Mouse (Mus musculus) macrophage (primary cell): Measurements from ENCODE around the gene E030018B13Rik. TPM values are rescaled to one million over a fixed set of nuclear protein-coding genes. Genes with fewer than 3 reads are reported as not detected.

Experiments used
- H3K27ac ChIP-seq: fragments of 350-480 bp; formaldehyde crosslinking; 2 replicates; pipeline ENCODE4 v1.9.0; 2021
- H3K36me3 ChIP-seq: fragments of 350-480 bp; formaldehyde crosslinking; 2 replicates; pipeline ENCODE4 v1.9.0; 2021; ENCODE audit errors: inconsistent target
- H3K4me3 ChIP-seq: fragments of 350-480 bp; formaldehyde crosslinking; 2 replicates; pipeline ENCODE4 v1.9.0; 2021; ENCODE audit errors: inconsistent target
- H3K79me2 ChIP-seq: fragments of 350-480 bp; formaldehyde crosslinking; 2 replicates; pipeline ENCODE4 v1.9.0; 2021; ENCODE audit errors: inconsistent target
- WGBS: methylation state at CpG from one replicate; pipeline ENCODE4 v1.1.7; 2026; ENCODE audit warnings: inconsistent platforms; ENCODE audit not compliant: missing documents; 5-methylcytosine and 5-hydroxymethylcytosine counted together
- polyA plus RNA-seq: library from polyadenylated mRNA; stranded (reverse); fragments of 250-400 nt; gene quantifications from 3 replicates; pipeline ENCODE4 v1.2.4, GENCODE M21; 2018; ENCODE audit warnings: inconsistent platforms

The E030018B13Rik gene
- polyA plus RNA-seq, 1 experiment from 2014 or later, result not detected

DNA sequence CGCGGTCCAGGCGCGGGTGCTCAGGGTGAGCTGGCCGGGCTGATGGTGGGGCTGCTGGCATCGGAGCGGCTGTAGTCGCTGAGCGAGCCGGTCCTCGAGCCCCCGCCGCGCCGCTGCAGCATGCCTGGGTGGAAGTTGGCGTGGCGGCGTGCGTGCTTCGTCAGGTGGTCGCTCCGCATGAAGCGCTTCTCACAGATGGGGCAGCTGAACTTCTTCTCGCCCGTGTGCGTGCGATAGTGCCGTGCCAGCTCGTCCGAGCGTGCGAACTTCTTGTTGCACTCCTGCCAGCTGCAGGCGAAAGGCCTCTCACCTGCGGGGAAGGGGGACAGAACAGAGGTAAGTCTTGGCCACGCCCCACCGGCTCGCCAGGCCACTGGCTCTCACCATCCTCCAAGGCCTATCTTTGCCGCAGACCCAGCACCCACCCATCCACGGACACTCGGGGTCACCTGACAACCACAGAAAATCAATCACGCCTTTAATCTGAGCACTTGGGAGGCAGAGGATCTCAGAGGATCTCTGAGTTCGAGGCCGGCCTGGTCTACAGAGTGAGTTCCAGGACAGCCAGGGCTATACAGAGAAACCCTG lies 25.1 kb upstream of the E030018B13Rik start:
- Histone ChIP-seq H3K36me3 (peaks cover 26% of the 10 kb centered on the region), H3K27ac (no peak overlapping the region), H3K79me2 (peaks cover 60% of the 10 kb centered on the region), H3K4me3 (no peak overlapping the region)
- 97% methylated on average over 21 of the region's 43 CpGs for WGBS

DNA sequence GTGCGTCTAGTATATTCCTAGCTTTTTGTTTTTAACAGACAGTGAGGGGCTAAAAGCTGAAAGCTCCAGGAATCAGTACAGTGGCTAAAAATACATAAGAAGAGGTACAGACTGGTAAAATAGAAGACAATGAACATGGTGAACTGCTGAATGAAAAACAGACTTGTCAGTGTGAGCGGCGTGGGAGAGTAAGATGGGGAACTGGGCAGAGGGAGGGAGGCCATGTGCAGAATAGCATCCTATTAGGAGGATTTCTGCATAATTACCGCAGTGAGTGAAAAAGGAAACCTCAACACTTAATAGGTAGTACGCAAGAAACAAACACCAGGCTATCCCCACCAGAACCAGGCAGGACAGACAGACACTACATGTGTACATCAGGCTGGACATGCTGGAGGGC lies 23.5 kb upstream of the E030018B13Rik start:
- Histone ChIP-seq H3K4me3 (no peak overlapping the region), H3K27ac (no peak overlapping the region), H3K36me3 (peaks cover 20% of the 10 kb centered on the region), H3K79me2 (peaks cover 77% of the 10 kb centered on the region)
- WGBS, result 89% methylated on average over 5 of the region's 5 CpGs

GRCm38 (mm10) chr7:63893729-63894128 lies 22.9 kb upstream of the E030018B13Rik start:
- Histone ChIP-seq H3K36me3 (peaks cover 19% of the 10 kb centered on the region), H3K4me3 (no peak overlapping the region), H3K79me2 (peaks cover 82% of the 10 kb centered on the region), H3K27ac (no peak overlapping the region)
- WGBS, result 95% methylated on average over 4 of the region's 4 CpGs

DNA sequence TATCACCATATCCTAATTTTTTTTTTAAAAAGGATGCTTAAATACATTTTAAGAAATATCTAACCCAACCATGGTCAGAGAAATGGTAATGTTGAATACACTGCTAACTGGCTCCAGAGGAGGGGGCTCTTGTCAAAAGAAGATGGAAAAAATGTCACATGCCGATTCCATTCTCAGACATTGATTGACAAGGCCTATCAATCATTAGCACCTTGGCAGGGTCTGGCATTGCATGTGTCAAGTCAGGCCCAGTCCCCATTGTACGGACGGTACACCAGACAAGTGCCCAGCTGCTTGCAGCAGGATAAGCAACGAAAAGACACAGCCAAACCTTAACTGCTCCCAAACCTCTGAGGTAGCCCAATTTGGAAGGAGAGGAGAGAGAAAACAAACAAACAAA lies 22.0 kb upstream of the E030018B13Rik start:
- Histone ChIP-seq H3K27ac (no peak overlapping the region), H3K36me3 (peaks cover 12% of the 10 kb centered on the region), H3K79me2 (peaks cover 91% of the 10 kb centered on the region), H3K4me3 (no peak overlapping the region)
- WGBS, result 87% methylated on average over 4 of the region's 4 CpGs

DNA sequence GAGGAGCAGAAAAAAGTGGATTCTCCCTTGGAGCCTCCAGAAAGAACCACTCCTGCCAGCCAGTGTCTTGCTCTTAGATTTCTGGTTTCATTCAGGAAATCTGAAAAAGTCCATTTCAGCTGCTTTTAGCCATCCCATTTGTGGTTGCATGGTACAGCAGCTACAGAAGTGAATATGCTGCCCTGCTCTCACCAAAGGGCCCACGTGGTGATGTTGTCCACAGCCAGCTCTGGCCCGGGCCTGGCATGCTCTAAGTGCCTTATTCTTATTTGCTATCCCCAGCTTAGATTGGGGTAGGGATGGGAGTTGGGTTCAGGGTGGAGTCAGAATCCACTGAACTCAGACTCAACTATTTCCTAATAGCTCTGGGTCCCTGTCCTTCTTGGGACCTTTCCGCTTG lies 21.4 kb upstream of the E030018B13Rik start:
- WGBS, result 44% methylated on average over 3 of the region's 3 CpGs
- Histone ChIP-seq H3K27ac (no peak overlapping the region), H3K4me3 (no peak overlapping the region), H3K79me2 (peaks cover 94% of the 10 kb centered on the region), H3K36me3 (peaks cover 6% of the 10 kb centered on the region)

- Histone ChIP-seq H3K4me3 (peak overlapping the region; percentile 8; the same call in 1 of the 2 replicates), H3K36me3 (no peaks in the 10 kb centered on the region), H3K27ac (peak overlapping the region; percentile 45; the same call in 1 of the 2 replicates), H3K79me2 (peaks cover 97% of the 10 kb centered on the region)
- 17% methylated on average over 16 of the region's 17 CpGs for WGBS
Measured at GRCm38 (mm10) chr7:63896276-63896967, 20.2 kb upstream of the E030018B13Rik start.

GRCm38 (mm10) chr7:63896968-63897468 lies 19.6 kb upstream of the E030018B13Rik start:
- H3K4me3 ChIP-seq, result peak overlapping the region; percentile 8; the same call in 1 of the 2 replicates
- H3K27ac ChIP-seq, result peak overlapping the region; percentile 45
- H3K36me3 ChIP-seq, result no peaks in the 10 kb centered on the region
- H3K79me2 ChIP-seq, result peaks cover 99% of the 10 kb centered on the region
- 3% methylated on average over 20 of the region's 22 CpGs for WGBS

GRCm38 (mm10) chr7:63897655-63898054 lies 19.0 kb upstream of the E030018B13Rik start:
- H3K36me3 ChIP-seq, result no peaks in the 10 kb centered on the region
- H3K27ac ChIP-seq, result 0 out of 2 replicates have a peak overlapping the region, but pooled peaks have one; percentile 45
- no peak overlapping the region for H3K4me3 ChIP-seq
- peaks cover 99% of the 10 kb centered on the region for H3K79me2 ChIP-seq
- 47% methylated on average over 3 of the region's 3 CpGs for WGBS

- Histone ChIP-seq H3K36me3 (no peaks in the 10 kb centered on the region), H3K79me2 (peaks cover 99% of the 10 kb centered on the region), H3K27ac (no peak overlapping the region), H3K4me3 (no peak overlapping the region)
- 79% methylated on average over 6 of the region's 6 CpGs for WGBS
Measured at GRCm38 (mm10) chr7:63898201-63898600, 18.5 kb upstream of the E030018B13Rik start.

GRCm38 (mm10) chr7:63899925-63900324 lies 16.7 kb upstream of the E030018B13Rik start:
- Histone ChIP-seq H3K4me3 (no peak overlapping the region), H3K27ac (no peak overlapping the region), H3K79me2 (peaks cover 100% of the 10 kb centered on the region), H3K36me3 (no peaks in the 10 kb centered on the region)
- 97% methylated on average over 8 of the region's 8 CpGs for WGBS

GRCm38 (mm10) chr7:63900411-63900810 lies 16.2 kb upstream of the E030018B13Rik start:
- Histone ChIP-seq H3K36me3 (no peaks in the 10 kb centered on the region), H3K27ac (no peak overlapping the region), H3K4me3 (no peak overlapping the region), H3K79me2 (peaks cover 100% of the 10 kb centered on the region)
- WGBS, result 100% methylated on average over 2 of the region's 2 CpGs

- Histone ChIP-seq H3K4me3 (no peak overlapping the region), H3K79me2 (peaks cover 100% of the 10 kb centered on the region), H3K36me3 (no peaks in the 10 kb centered on the region), H3K27ac (no peak overlapping the region)
- WGBS, result 80% methylated on average over 8 of the region's 11 CpGs
Measured at GRCm38 (mm10) chr7:63901346-63901745, 15.3 kb upstream of the E030018B13Rik start.

- no peaks in the 10 kb centered on the region for H3K36me3 ChIP-seq
- peaks cover 100% of the 10 kb centered on the region for H3K79me2 ChIP-seq
- H3K4me3 ChIP-seq, result no peak overlapping the region
- H3K27ac ChIP-seq, result no peak overlapping the region
- 74% methylated on average over 3 of the region's 3 CpGs for WGBS
Measured at GRCm38 (mm10) chr7:63901942-63902341, 14.7 kb upstream of the E030018B13Rik start.

DNA sequence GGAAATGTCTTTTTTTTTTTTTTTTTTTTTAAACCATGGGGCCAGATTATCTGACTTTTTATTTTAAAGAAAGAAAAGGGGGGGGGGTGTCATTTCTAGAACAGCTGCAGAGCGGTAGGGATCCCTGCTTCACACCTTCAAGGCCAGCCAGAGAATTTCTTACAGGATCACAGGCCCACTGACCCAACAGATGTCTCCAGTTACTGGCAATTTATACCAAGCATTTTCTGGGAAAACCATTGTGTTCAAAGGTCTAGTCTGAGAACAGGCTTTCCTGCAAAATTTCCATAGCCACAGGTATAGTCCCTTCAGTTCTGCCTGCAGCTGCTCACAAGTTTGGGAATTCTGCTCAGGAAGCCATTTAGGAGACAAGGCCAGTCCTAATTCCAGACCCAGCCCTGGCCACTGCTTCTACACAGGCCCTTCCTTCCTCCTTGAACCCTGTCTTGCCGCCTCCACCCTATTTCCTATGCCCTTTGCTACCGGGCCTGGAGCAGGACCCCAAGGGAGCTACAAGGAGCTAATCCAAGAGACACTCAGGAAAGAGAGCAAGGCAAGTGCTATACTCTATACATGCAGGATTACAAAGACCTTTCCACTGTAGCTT lies 13.9 kb upstream of the E030018B13Rik start:
- H3K36me3 ChIP-seq, result no peaks in the 10 kb centered on the region
- 63% methylated on average over 3 of the region's 3 CpGs for WGBS
- peaks cover 100% of the 10 kb centered on the region for H3K79me2 ChIP-seq
- H3K4me3 ChIP-seq, result no peak overlapping the region
- no peak overlapping the region for H3K27ac ChIP-seq
